Mouse (Mus musculus) bone marrow, adult 2 months (tissue): ENCODE data around the gene Med13l.

ENCODE experiments used
- CTCF ChIP-seq: fragments of 200-500 bp; IDR thresholded peaks from 2 replicates; pipeline ENCODE4 v1.5.1; 2011; ENCODE audit warnings: low read length, control low read depth; ENCODE audit not compliant: control insufficient read depth, insufficient read depth
- POLR2A ChIP-seq: fragments of 200-500 bp; IDR thresholded peaks from 2 replicates; pipeline ENCODE4 v1.6.1; 2011; ENCODE audit warnings: low read depth, mild to moderate bottlenecking, control low read depth, low read length, borderline replicate concordance; ENCODE audit not compliant: control insufficient read depth

- TF ChIP-seq CTCF = no peak
- TF ChIP-seq POLR2A = no peak
Observed at GRCm38 (mm10) chr5:118666437-118667207, 106.1 kb downstream of the Med13l start.
